Mouse (Mus musculus): ENCODE data around the gene Znrf1.

Gene Znrf1

GRCm38 (mm10) chr8:111568029-111568428 is 32.1 kb downstream of the Znrf1 start:
- DNase-seq (ENCODE audit: extremely low spot score, low spot score) = no peak

- no peak for DNase-seq (ENCODE audit: extremely low spot score, low spot score)
These were observed 34.0 kb downstream of the Znrf1 start for GRCm38 (mm10) chr8:111569926-111570325.

- no peak for DNase-seq (ENCODE audit: extremely low spot score, low spot score)
These were observed 34.5 kb downstream of the Znrf1 start for GRCm38 (mm10) chr8:111570432-111570831.

- DNase-seq (ENCODE audit: extremely low spot score, low spot score) = no peak
These were observed 35.8 kb downstream of the Znrf1 start for GRCm38 (mm10) chr8:111571661-111572060.

GRCm38 (mm10) chr8:111572431-111572830 is 36.5 kb downstream of the Znrf1 start:
- DNase-seq (ENCODE audit: extremely low spot score, low spot score) = no peak

GRCm38 (mm10) chr8:111573583-111573982 is 37.7 kb downstream of the Znrf1 start:
- DNase-seq (ENCODE audit: extremely low spot score, low spot score) = no peak

- no peak for DNase-seq (ENCODE audit: extremely low spot score, low spot score)
These were observed 38.1 kb downstream of the Znrf1 start for GRCm38 (mm10) chr8:111574016-111574415.

- no peak for DNase-seq (ENCODE audit: extremely low spot score, low spot score)
These were observed 39.6 kb downstream of the Znrf1 start for GRCm38 (mm10) chr8:111575492-111575891.

GRCm38 (mm10) chr8:111576501-111576900 is 40.6 kb downstream of the Znrf1 start:
- DNase-seq (ENCODE audit: extremely low spot score, low spot score) = no peak

- DNase-seq (ENCODE audit: extremely low spot score, low spot score) = no peak
These were observed 42.1 kb downstream of the Znrf1 start for GRCm38 (mm10) chr8:111577880-111578533.

GRCm38 (mm10) chr8:111579318-111579717 is 43.4 kb downstream of the Znrf1 start:
- DNase-seq (ENCODE audit: extremely low spot score, low spot score) = no peak

- DNase-seq (ENCODE audit: extremely low spot score, low spot score) = no peak
These were observed 44.4 kb downstream of the Znrf1 start for GRCm38 (mm10) chr8:111580306-111580705.

- no peak for DNase-seq (ENCODE audit: extremely low spot score, low spot score)
These were observed 46.5 kb downstream of the Znrf1 start for GRCm38 (mm10) chr8:111582386-111582785.

- no peak for DNase-seq (ENCODE audit: extremely low spot score, low spot score)
These were observed 49.0 kb downstream of the Znrf1 start for GRCm38 (mm10) chr8:111584946-111585345.

GRCm38 (mm10) chr8:111587545-111588094 is 51.7 kb downstream of the Znrf1 start:
- no peak for DNase-seq (ENCODE audit: extremely low spot score, low spot score)

- DNase-seq (ENCODE audit: extremely low spot score, low spot score) = no peak
These were observed 52.4 kb downstream of the Znrf1 start for GRCm38 (mm10) chr8:111588336-111588735.

GRCm38 (mm10) chr8:111590214-111590613 is 54.3 kb downstream of the Znrf1 start:
- DNase-seq (ENCODE audit: extremely low spot score, low spot score) = no peak

- DNase-seq (ENCODE audit: extremely low spot score, low spot score) = no peak
These were observed 55.3 kb downstream of the Znrf1 start for GRCm38 (mm10) chr8:111591176-111591575.

- no peak for DNase-seq (ENCODE audit: extremely low spot score, low spot score)
These were observed 56.6 kb downstream of the Znrf1 start for GRCm38 (mm10) chr8:111592390-111592910.

GRCm38 (mm10) chr8:111594044-111594840 is 58.3 kb downstream of the Znrf1 start:
- DNase-seq (ENCODE audit: extremely low spot score, low spot score) = no peak

GRCm38 (mm10) chr8:111594951-111595350 is 59.1 kb downstream of the Znrf1 start:
- DNase-seq (ENCODE audit: extremely low spot score, low spot score) = no peak
